Mouse (Mus musculus) stomach, embryonic 15.5 days (tissue): ENCODE measurements around the gene Gm20388. TPM values are rescaled to one million over a fixed set of nuclear protein-coding genes. Genes with fewer than 3 reads are reported as not detected.
"Not testable (repeated sequence)": the region's sequence is repeated elsewhere in the genome, so short reads cannot be mapped to it uniquely, and the experiment has no call there.

Source experiments
- ATAC-seq: fragments of 200-750 bp; cut with Nextera tagmentation; 2 replicates; pipeline ENCODE4 v1.8.0; 2017; ENCODE audit warnings: low read depth, moderate number of reproducible peaks, moderate TSS enrichment; ENCODE audit not compliant: insufficient read depth, low FRiP score
- H3K27ac ChIP-seq: fragments of 300-500 bp; sonication (generic); 2 replicates; pipeline ENCODE4 v1.5.1; 2015; ENCODE audit warnings: mild to moderate bottlenecking, inconsistent platforms
- H3K27me3 ChIP-seq: fragments of 300-500 bp; sonication (generic); replicated peaks from 2 replicates; pipeline ENCODE4 v1.6.1; 2015; ENCODE audit warnings: inconsistent platforms
- H3K36me3 ChIP-seq: fragments of 300-500 bp; sonication (generic); 2 replicates; pipeline ENCODE4 v1.6.1; 2015; ENCODE audit warnings: inconsistent platforms
- H3K4me1 ChIP-seq: fragments of 300-500 bp; sonication (generic); 2 replicates; pipeline ENCODE4 v1.6.1; 2015; ENCODE audit warnings: inconsistent platforms
- H3K4me2 ChIP-seq: fragments of 300-500 bp; sonication (generic); 2 replicates; pipeline ENCODE4 v1.6.1; 2015; ENCODE audit warnings: mild to moderate bottlenecking, inconsistent platforms
- H3K4me3 ChIP-seq: fragments of 300-500 bp; sonication (generic); replicated peaks from 2 replicates; pipeline ENCODE4 v1.5.1; 2015; ENCODE audit warnings: inconsistent platforms
- H3K9ac ChIP-seq: fragments of 300-500 bp; sonication (generic); 2 replicates; pipeline ENCODE4 v1.6.1; 2015; ENCODE audit warnings: inconsistent platforms
- H3K9me3 ChIP-seq: fragments of 300-500 bp; sonication (generic); 2 replicates; pipeline ENCODE4 v1.6.1; 2016; ENCODE audit warnings: inconsistent platforms
- WGBS: fragments of 180-500 bp; shearing (Covaris S2); methylation state at CpG from one replicate; pipeline ENCODE4 v1.1.7; 2015; 5-methylcytosine and 5-hydroxymethylcytosine counted together
- polyA plus RNA-seq: library from polyadenylated mRNA; unstranded; fragments of >200 nt; fragmentation: Nextera tagmentation; extraction: Ambion mirVana; gene quantifications from 2 replicates; pipeline ENCODE4 v1.2.1, GENCODE M21; 2015

The Gm20388 gene
- polyA plus RNA-seq, 1 experiment from 2014 or later: not detected

GRCm38 (mm10) chr8:121665329-121665728 lies 1754.7 kb downstream of the Gm20388 start:
- Histone ChIP-seq H3K4me1 (peaks cover 30% of the 10 kb centered on the region), H3K36me3 (no peaks in the 10 kb centered on the region), H3K4me2 (peak overlapping the region; percentile 55), H3K27ac (peak overlapping the region; percentile 88), H3K27me3 (no peaks in the 10 kb centered on the region), H3K9ac (no peak overlapping the region), H3K4me3 (peak overlapping the region; percentile 22), H3K9me3 (no peaks in the 10 kb centered on the region)
- ATAC-seq: peak; percentile 77
- WGBS: 3% methylated on average over 16 of the region's 16 CpGs

- not testable (repeated sequence) for H3K9ac ChIP-seq, H3K4me3 ChIP-seq, H3K27me3 ChIP-seq, H3K4me2 ChIP-seq, ATAC-seq, H3K36me3 ChIP-seq, H3K9me3 ChIP-seq
- Histone ChIP-seq H3K27ac (peak overlapping the region; percentile 44; the same call in 1 of the 2 replicates), H3K4me1 (peaks cover 30% of the 10 kb centered on the region)
- 62% methylated on average over 9 of the region's 9 CpGs for WGBS
Observed at GRCm38 (mm10) chr8:121667936-121668500, 1757.4 kb downstream of the Gm20388 start.

GRCm38 (mm10) chr8:121668553-121668952 lies 1757.9 kb downstream of the Gm20388 start:
- no peaks in the 10 kb centered on the region for H3K36me3 ChIP-seq
- H3K9ac ChIP-seq: no peak overlapping the region
- peaks cover 30% of the 10 kb centered on the region for H3K4me1 ChIP-seq
- ATAC-seq: no peak
- H3K27ac ChIP-seq: peak overlapping the region; percentile 44; the same call in 1 of the 2 replicates
- no peaks in the 10 kb centered on the region for H3K27me3 ChIP-seq
- H3K4me3 ChIP-seq: no peak overlapping the region
- H3K4me2 ChIP-seq: no peak overlapping the region
- no peaks in the 10 kb centered on the region for H3K9me3 ChIP-seq
- WGBS: 46% methylated on average over 6 of the region's 6 CpGs

- Histone ChIP-seq H3K4me2 (no peak overlapping the region), H3K4me1 (peaks cover 28% of the 10 kb centered on the region), H3K27ac (no peak overlapping the region), H3K9ac (no peak overlapping the region), H3K4me3 (no peak overlapping the region), H3K9me3 (no peaks in the 10 kb centered on the region), H3K36me3 (no peaks in the 10 kb centered on the region), H3K27me3 (no peaks in the 10 kb centered on the region)
- ATAC-seq: no peak
- WGBS: 22% methylated on average over 8 of the region's 8 CpGs
Observed at GRCm38 (mm10) chr8:121669208-121669607, 1758.6 kb downstream of the Gm20388 start.

GRCm38 (mm10) chr8:121673153-121673552 lies 1762.5 kb downstream of the Gm20388 start:
- WGBS: 51% methylated on average over 4 of the region's 4 CpGs
- Histone ChIP-seq H3K27me3 (no peaks in the 10 kb centered on the region), H3K9me3 (no peaks in the 10 kb centered on the region), H3K4me3 (no peak overlapping the region), H3K9ac (no peak overlapping the region), H3K4me1 (peaks cover 16% of the 10 kb centered on the region; the same call in 1 of the 2 replicates), H3K27ac (no peak overlapping the region), H3K36me3 (no peaks in the 10 kb centered on the region), H3K4me2 (no peak overlapping the region)
- no peak for ATAC-seq

GRCm38 (mm10) chr8:121673917-121674316 lies 1763.3 kb downstream of the Gm20388 start:
- 67% methylated on average over 5 of the region's 5 CpGs for WGBS
- H3K9ac ChIP-seq: no peak overlapping the region
- ATAC-seq: 0 out of 2 replicates have a peak, but pooled peaks have one; percentile 47
- no peak overlapping the region for H3K4me2 ChIP-seq
- H3K27me3 ChIP-seq: no peaks in the 10 kb centered on the region
- H3K36me3 ChIP-seq: no peaks in the 10 kb centered on the region
- H3K4me1 ChIP-seq: peaks cover 8% of the 10 kb centered on the region; the same call in 1 of the 2 replicates
- no peaks in the 10 kb centered on the region for H3K9me3 ChIP-seq
- H3K4me3 ChIP-seq: no peak overlapping the region
- H3K27ac ChIP-seq: no peak overlapping the region

GRCm38 (mm10) chr8:121674524-121674923 lies 1763.9 kb downstream of the Gm20388 start:
- Histone ChIP-seq H3K9me3 (no peaks in the 10 kb centered on the region), H3K4me3 (no peak overlapping the region), H3K9ac (no peak overlapping the region), H3K4me1 (0 out of 2 replicates have a peak, but pooled peaks cover 2% of the 10 kb centered on the region), H3K27ac (no peak overlapping the region), H3K4me2 (no peak overlapping the region), H3K27me3 (no peaks in the 10 kb centered on the region), H3K36me3 (no peaks in the 10 kb centered on the region)
- 61% methylated on average over 5 of the region's 5 CpGs for WGBS
- no peak for ATAC-seq

- Histone ChIP-seq H3K4me1 (0 out of 2 replicates have a peak, but pooled peaks cover 2% of the 10 kb centered on the region), H3K36me3 (no peaks in the 10 kb centered on the region), H3K4me2 (no peak overlapping the region), H3K27ac (no peak overlapping the region), H3K9ac (no peak overlapping the region), H3K27me3 (no peaks in the 10 kb centered on the region), H3K9me3 (no peaks in the 10 kb centered on the region), H3K4me3 (no peak overlapping the region)
- WGBS: 72% methylated on average over 3 of the region's 3 CpGs
- ATAC-seq: no peak
Observed at GRCm38 (mm10) chr8:121675161-121675560, 1764.5 kb downstream of the Gm20388 start.

- no peak for ATAC-seq
- Histone ChIP-seq H3K27ac (no peak overlapping the region), H3K9ac (no peak overlapping the region), H3K4me1 (0 out of 2 replicates have a peak, but pooled peaks cover 2% of the 10 kb centered on the region), H3K27me3 (no peaks in the 10 kb centered on the region), H3K36me3 (no peaks in the 10 kb centered on the region), H3K9me3 (no peaks in the 10 kb centered on the region), H3K4me3 (no peak overlapping the region), H3K4me2 (no peak overlapping the region)
- 45% methylated on average over 20 of the region's 20 CpGs for WGBS
Observed at GRCm38 (mm10) chr8:121675701-121676100, 1765.1 kb downstream of the Gm20388 start.

GRCm38 (mm10) chr8:121678696-121679095 lies 1768.1 kb downstream of the Gm20388 start:
- WGBS: 60% methylated on average over 5 of the region's 5 CpGs
- Histone ChIP-seq H3K9ac (no peak overlapping the region), H3K36me3 (no peaks in the 10 kb centered on the region), H3K9me3 (no peaks in the 10 kb centered on the region), H3K4me1 (0 out of 2 replicates have a peak, but pooled peaks cover 2% of the 10 kb centered on the region), H3K27ac (no peak overlapping the region), H3K4me3 (no peak overlapping the region), H3K27me3 (no peaks in the 10 kb centered on the region), H3K4me2 (no peak overlapping the region)
- no peak for ATAC-seq

- H3K9me3 ChIP-seq: no peaks in the 10 kb centered on the region
- H3K27ac ChIP-seq: no peak overlapping the region
- no peaks in the 10 kb centered on the region for H3K36me3 ChIP-seq
- WGBS: 77% methylated on average over 4 of the region's 4 CpGs
- no peaks in the 10 kb centered on the region for H3K27me3 ChIP-seq
- no peak for ATAC-seq
- H3K4me1 ChIP-seq: no peaks in the 10 kb centered on the region
- H3K9ac ChIP-seq: no peak overlapping the region
- H3K4me3 ChIP-seq: no peak overlapping the region
- H3K4me2 ChIP-seq: no peak overlapping the region
Observed at GRCm38 (mm10) chr8:121680896-121681295, 1770.3 kb downstream of the Gm20388 start.

- H3K9ac ChIP-seq: no peak overlapping the region
- 57% methylated on average over 10 of the region's 10 CpGs for WGBS
- ATAC-seq: no peak
- no peak overlapping the region for H3K4me3 ChIP-seq
- H3K4me2 ChIP-seq: no peak overlapping the region
- H3K4me1 ChIP-seq: no peaks in the 10 kb centered on the region
- H3K9me3 ChIP-seq: no peaks in the 10 kb centered on the region
- H3K27me3 ChIP-seq: no peaks in the 10 kb centered on the region
- H3K27ac ChIP-seq: no peak overlapping the region
- no peaks in the 10 kb centered on the region for H3K36me3 ChIP-seq
Observed at GRCm38 (mm10) chr8:121681457-121681856, 1770.8 kb downstream of the Gm20388 start.
